Mouse (Mus musculus): ENCODE data around the gene Gimap8. TPM values are rescaled to one million over a fixed set of nuclear protein-coding genes. Genes with fewer than 3 reads are reported as not detected.
"Not testable (repeated sequence)": the region's sequence is repeated elsewhere in the genome, so short reads cannot be mapped to it uniquely, and the experiment has no call there.

Gimap8 gene
- 100 to 1,000 TPM; 134 to 165 (median 146) TPM for polyA plus RNA-seq (2017; shearing (Covaris generic))

GRCm38 (mm10) chr6:48646995-48647394 lies at the start of gene Gimap8:
Gene Gimap8 (plus strand): TSS chr6:48647234.
- ATAC-seq, result peak; percentile 87

GRCm38 (mm10) chr6:48600594-48600993 lies 46.4 kb upstream of the Gimap8 start:
- no peak for ATAC-seq

- peak; percentile 97 for ATAC-seq
Measured at GRCm38 (mm10) chr6:48601271-48602079, 45.6 kb upstream of the Gimap8 start, which contains the start of gene Zfp775. Gene Zfp775 (plus strand): TSS chr6:48602063.

- ATAC-seq, result peak; percentile 53
Measured at GRCm38 (mm10) chr6:48602080-48602741, 44.8 kb upstream of the Gimap8 start.

- ATAC-seq, result no peak
Measured at GRCm38 (mm10) chr6:48608124-48608523, 38.9 kb upstream of the Gimap8 start.

- ATAC-seq, result no peak
Measured at GRCm38 (mm10) chr6:48609512-48609911, 37.5 kb upstream of the Gimap8 start.

GRCm38 (mm10) chr6:48610657-48611056 lies 36.4 kb upstream of the Gimap8 start:
- ATAC-seq, result no peak

- no peak for ATAC-seq
Measured at GRCm38 (mm10) chr6:48613464-48613863, 33.6 kb upstream of the Gimap8 start.

GRCm38 (mm10) chr6:48614756-48615155 lies 32.3 kb upstream of the Gimap8 start:
- no peak for ATAC-seq

GRCm38 (mm10) chr6:48620031-48620430 lies 27.0 kb upstream of the Gimap8 start:
- no peak for ATAC-seq

GRCm38 (mm10) chr6:48622186-48622843 lies 24.7 kb upstream of the Gimap8 start:
- ATAC-seq, result not testable (repeated sequence)

GRCm38 (mm10) chr6:48623460-48623859 lies 23.6 kb upstream of the Gimap8 start:
- no peak for ATAC-seq

GRCm38 (mm10) chr6:48626464-48626863 lies 20.6 kb upstream of the Gimap8 start, which contains the start of gene AI854703:
Gene AI854703 (plus strand): TSS chr6:48626764.
- no peak for ATAC-seq

- peak; percentile 46 for ATAC-seq
Measured at GRCm38 (mm10) chr6:48626984-48627383, 20.1 kb upstream of the Gimap8 start.

GRCm38 (mm10) chr6:48627511-48627924 lies 19.5 kb upstream of the Gimap8 start:
- no peak for ATAC-seq

GRCm38 (mm10) chr6:48628377-48628776 lies 18.7 kb upstream of the Gimap8 start:
- ATAC-seq, result no peak

- ATAC-seq, result peak; percentile 67
Measured at GRCm38 (mm10) chr6:48628808-48629660, 18.0 kb upstream of the Gimap8 start.

- ATAC-seq, result peak; percentile 27
Measured at GRCm38 (mm10) chr6:48629661-48630034, 17.4 kb upstream of the Gimap8 start.

GRCm38 (mm10) chr6:48630831-48631230 lies 16.2 kb upstream of the Gimap8 start:
- no peak for ATAC-seq

- no peak for ATAC-seq
Measured at GRCm38 (mm10) chr6:48635105-48635504, 11.9 kb upstream of the Gimap8 start.

GRCm38 (mm10) chr6:48636515-48636914 lies 10.5 kb upstream of the Gimap8 start:
- ATAC-seq, result no peak

GRCm38 (mm10) chr6:48637811-48638500 lies 9.1 kb upstream of the Gimap8 start:
- no peak for ATAC-seq
